Mouse (Mus musculus) heart, postnatal 10 days (tissue): ENCODE measurements around the gene Mios. TPM values are rescaled to one million over a fixed set of nuclear protein-coding genes. Genes with fewer than 3 reads are reported as not detected.

Experiments
- DNase-seq, 2 experiments: peaks; one replicate each; pipeline ENCODE4 v3.0.0; 2021
- intact Hi-C: fragments of 180-260 bp; cut with DNase I; formaldehyde crosslinking; loops from one replicate; pipeline ENCODE4 v1.15.1; 2025
- total RNA-seq, 2 experiments: library from RNA; stranded (reverse); gene quantifications; 2 replicates each; pipeline ENCODE4 v1.2.3; 2021

Mios gene
- total RNA-seq, result 10 to 100 TPM; 21.6 TPM

DNA sequence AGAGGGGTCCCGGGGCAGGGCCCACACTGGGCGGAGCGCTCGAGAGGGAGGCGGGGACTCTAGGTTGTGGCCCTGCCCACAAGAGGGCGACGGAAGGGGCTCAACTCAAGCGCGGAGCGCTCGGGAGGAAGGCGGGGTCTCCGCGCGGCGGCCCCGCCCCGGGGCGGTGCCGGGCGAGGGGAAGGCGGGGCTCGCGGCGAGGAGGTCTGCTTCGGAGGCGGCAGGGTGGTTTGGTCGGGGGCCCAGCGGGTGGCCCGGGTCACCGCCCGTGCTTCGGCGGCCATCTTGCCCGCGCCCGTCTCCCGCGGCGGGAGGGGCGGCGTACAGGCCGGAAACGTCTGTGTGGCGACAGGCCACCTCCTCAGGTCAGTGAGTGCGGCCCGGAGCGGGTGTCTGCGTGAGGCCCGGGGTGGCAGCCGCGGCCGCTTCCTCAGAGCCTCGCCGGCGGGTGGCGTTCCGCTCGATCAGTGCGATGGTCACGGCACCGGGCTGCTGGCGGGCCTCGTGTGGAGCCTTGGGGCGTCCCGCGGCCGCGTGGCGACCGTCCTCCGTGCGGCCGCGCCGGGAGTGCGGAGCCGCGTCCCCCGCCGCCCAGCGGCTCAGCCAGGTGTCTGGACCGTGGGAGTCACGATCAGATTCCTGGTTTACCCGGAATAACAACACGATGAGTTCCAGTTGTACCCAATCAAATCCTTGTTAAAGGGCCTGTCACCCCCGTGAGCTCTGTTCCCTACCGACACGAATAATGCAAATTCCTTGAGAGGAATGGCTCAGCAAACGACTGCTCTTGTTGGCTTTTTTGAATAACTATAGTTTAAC is at the start of gene Mios:
TSS of gene Mios (plus strand) at position 176 of the 819 bp plus-strand sequence.
- intact Hi-C loops, result no loop called here
- peak; percentile 92 to 93 for DNase-seq

DNA sequence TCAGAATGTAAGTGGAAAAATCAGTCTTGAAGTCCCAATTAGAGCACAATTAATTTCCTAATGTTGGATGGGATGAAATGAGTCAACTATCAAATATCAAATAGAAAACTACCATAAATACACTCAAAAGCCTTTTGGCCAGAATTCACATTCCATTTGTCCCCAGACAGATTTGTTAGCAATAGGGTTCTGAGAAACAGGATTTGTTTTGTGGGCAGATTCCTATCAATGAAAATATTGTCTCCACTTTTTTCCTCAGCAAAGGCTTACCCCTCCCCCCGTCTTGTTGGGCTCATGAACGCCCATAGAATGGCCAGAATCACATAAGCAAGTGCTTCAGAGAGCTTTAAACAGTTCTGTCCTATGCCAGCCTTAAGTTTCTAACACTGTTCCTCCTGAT is 49.0 kb upstream of the Mios start:
- intact Hi-C loops, result no loop called here
- no peak for DNase-seq

DNA sequence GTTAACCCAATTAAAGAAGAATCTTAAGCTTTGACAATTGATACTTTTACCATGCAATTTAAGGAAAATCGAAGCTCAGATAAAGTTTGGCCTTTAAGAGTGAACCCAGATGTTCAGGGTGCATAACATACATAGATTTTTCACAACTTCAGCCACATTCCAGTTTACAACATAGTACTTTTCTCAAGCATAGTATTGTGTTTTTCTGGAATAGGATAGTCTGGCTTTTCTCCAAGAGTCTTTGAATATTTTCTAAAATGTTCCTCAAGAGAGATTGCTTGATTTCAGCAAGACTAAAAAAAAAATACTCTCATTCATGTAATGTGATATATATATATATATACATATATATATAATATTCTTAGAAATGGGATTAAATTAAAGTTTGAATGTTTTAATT is 44.3 kb upstream of the Mios start:
- intact Hi-C loops, result no loop called here
- DNase-seq, result no peak

DNA sequence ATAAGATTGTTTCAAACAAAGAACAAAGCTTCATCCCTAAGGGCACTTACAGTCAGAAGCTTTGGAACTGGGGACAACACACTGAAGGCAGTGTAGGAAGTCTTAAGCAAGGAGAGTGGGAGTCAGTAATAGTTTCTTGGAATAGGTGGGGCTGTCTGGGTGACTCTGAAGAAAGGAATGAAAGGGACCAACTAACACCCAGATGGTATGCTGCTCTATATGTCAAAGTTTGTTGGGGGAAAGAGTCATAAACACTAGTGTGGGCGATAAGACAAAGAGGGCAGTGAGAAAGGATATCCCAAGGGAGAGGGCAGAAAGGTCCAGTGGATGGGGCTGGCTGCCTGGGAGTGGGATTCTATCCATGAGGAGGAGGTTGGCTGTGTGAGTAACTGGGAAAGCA is 36.9 kb upstream of the Mios start:
- no peak for DNase-seq
- intact Hi-C loops, result no loop called here

- intact Hi-C loops, result no loop called here
- DNase-seq, result peak; percentile 19 to 32
Observed at GRCm38 (mm10) chr6:8174062-8174461, 35.0 kb upstream of the Mios start.

DNA sequence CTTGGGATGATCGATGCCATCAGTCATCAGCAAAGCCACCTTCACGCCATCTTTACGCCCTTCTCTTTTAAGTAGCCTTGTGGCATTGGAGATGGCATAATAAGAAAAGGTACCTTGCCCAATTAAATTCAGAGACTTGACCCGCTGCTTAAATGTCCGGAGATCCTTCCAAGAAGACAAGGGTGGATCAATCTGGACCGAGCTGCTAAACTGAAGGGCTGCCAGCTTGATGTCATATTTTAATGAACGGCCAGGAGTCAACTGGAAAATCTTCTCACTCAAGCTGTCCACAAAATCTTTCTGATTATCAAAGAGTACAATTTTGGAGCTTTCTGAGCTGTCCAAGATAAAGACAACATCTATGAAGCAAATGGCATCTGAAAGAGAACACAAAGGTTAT is 33.7 kb upstream of the Mios start:
- no peak for DNase-seq
- intact Hi-C loops, result no loop called here

DNA sequence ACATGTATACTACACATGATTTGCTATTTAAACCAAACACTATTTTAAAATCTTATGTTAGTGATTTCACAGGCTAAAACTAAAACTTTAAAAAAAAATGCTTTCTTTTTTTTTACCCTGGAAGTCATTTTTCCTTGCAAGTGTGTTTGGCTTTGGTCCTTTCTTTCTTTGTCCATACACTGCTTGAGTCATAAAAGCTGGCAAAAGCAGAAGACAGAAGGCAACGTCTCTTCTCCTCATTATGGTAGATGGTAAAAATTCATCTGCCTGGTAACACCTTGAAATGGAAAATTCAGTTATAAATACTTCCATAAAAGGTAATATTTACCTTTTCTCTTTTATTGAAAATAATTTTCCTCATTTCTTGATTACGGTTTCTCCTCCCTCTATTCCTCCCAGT is 32.9 kb upstream of the Mios start:
- intact Hi-C loops, result no loop called here
- DNase-seq, result no peak

- peak; percentile 35 to 41 for DNase-seq
- intact Hi-C loops, result no loop called here
Observed at GRCm38 (mm10) chr6:8178397-8178941, 30.6 kb upstream of the Mios start.

DNA sequence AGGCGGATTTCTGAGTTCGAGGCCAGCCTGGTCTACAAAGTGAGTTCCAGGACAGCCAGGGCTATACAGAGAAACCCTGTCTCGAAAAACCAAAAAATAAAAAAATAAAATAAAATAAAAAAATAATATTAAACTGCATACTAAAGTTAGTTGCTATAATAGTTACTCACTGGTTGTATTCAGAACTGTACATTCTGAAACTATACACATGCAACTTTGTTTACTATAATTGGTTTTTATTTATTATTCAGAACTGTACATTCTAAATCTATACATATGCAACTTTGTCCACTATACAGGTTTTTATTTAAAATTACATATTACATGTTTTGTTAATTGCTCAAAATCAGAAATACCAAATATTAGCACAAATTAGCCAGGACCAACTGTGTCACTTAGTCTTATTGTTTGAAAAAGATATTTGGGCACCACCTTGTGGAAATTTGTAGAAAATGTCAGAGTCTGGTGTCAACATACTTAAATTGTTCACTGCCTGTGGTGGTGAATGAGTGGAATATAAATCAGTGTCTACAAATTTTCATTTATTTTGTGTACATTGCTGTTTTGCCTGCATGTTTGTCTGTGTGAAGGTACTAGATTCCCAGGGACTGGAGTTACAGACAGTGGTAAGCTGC is 20.3 kb upstream of the Mios start:
- intact Hi-C loops, result loop anchor here (1.0 to 5.0 kb wide), 4 partner anchors 122 to 456 kb away; partner anchors contain the start of gene C1galt1
- peak; percentile 26 to 42 for DNase-seq

DNA sequence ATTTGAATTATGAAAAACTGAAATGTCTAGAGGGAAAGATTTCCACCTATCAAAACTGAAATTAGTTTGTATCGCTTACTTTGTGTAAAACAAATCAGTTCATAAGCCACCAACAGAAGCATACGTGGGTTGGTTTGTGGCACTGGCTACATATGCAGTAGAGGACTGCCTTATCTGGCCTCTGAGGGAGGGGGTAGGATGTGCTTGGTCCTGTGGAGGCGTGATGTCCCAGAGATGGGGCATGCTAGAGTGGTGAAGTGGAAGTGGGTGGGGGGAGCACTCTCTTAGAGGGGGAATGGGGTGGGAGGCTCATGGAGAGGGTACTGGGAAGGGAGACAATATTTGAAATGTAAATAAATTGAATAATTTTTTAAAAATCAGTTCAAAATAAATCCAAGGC is 19.1 kb upstream of the Mios start:
- no peak for DNase-seq
- intact Hi-C loops, result loop anchor here (1.0 to 5.0 kb wide), 4 partner anchors 124 to 457 kb away; partner anchors contain the start of gene C1galt1

GRCm38 (mm10) chr6:8192517-8192916 is 16.5 kb upstream of the Mios start, which contains the start of gene Col28a1:
Gene Col28a1, minus strand, starts transcription at chr6:8192617.
- no peak for DNase-seq
- intact Hi-C loops, result no loop called here

DNA sequence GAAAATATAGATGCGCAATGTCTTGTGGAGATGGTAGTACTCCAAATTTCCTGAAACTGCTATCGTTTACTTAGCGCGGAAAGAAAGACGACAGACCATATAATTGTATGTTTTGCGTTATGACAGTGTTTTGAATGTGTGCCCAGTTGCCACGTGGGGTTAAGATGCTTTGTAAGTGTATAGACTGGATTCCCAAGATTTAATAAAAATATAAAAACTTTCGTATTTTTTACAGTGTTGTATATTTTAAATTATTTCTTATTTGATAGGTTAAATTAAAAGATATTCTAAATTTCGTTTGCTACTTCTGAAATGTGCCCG is 804 bp downstream of the Mios start:
- intact Hi-C loops, result loop anchor here (5.0 kb wide), 2 partner anchors 47 to 527 kb away; partner anchors contain the start of genes Gm45062, Rpa3 and Umad1
- no peak for DNase-seq

DNA sequence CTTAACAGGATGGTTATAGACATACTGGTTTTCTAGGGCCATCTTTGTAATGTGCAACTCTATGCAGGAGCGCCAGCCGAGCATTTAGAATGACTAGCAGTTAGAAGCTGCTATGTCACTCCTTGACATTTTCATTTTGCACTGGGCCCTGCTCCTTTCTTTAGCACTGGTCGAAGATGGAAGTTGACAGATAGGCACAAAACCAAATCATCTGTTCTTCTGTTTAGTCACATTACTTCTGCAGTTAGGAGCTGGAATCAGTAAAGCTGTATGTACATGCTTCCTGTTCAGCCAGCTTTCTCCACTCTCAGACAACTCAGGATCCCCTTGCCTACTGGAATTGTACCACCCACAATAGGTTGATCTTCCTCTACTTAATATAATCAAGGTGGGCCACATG is 1.6 kb downstream of the Mios start:
- intact Hi-C loops, result loop anchor here (5.0 kb wide), 2 partner anchors 47 to 527 kb away; partner anchors contain the start of genes Gm45062, Rpa3 and Umad1
- no peak for DNase-seq

- no peak for DNase-seq
- intact Hi-C loops, result no loop called here
Observed at GRCm38 (mm10) chr6:8227035-8227434, 18.0 kb downstream of the Mios start.

DNA sequence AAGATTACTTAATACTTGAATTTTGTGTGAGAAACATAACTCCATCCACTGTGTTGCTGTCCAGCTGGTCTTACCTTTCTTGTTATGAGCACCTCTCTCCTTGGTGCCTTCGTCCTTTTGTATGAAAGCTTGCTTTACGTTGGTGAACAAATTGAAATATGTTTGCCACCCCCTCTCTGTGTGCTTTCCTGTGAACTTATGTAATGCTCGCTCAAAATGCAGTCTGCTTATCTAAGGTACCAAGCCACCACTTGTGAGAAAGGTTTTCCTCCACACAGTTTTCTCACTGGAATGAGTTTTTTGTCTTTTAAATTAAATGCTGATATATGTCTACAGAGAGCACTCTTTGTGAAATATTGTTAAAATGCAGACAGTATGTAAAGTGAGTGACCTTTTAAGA is 19.6 kb downstream of the Mios start:
- DNase-seq, result no peak
- intact Hi-C loops, result no loop called here

DNA sequence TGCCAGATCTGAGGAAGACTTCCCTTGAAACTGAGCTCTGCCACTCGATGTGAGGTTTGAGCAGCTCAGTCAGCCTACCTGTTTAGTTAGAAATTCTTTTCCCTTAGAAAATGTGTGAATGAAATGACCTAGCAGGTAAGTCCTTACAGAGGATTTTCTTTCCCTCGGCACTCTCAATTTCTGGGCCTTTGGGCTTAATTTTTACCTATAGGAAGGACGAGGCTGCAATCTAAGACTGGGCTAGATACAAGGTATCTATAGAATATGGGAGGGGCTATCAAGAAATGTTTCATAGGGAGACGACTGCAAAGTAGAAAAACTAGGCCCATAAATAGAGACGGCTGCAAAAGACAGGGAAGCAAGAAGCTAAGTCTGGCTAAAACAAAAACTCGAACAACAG is 49.3 kb downstream of the Mios start:
- intact Hi-C loops, result loop anchor here (5.0 kb wide), 1 partner anchor 46 kb away; no protein-coding TSS in a partner anchor
- no peak for DNase-seq

DNA sequence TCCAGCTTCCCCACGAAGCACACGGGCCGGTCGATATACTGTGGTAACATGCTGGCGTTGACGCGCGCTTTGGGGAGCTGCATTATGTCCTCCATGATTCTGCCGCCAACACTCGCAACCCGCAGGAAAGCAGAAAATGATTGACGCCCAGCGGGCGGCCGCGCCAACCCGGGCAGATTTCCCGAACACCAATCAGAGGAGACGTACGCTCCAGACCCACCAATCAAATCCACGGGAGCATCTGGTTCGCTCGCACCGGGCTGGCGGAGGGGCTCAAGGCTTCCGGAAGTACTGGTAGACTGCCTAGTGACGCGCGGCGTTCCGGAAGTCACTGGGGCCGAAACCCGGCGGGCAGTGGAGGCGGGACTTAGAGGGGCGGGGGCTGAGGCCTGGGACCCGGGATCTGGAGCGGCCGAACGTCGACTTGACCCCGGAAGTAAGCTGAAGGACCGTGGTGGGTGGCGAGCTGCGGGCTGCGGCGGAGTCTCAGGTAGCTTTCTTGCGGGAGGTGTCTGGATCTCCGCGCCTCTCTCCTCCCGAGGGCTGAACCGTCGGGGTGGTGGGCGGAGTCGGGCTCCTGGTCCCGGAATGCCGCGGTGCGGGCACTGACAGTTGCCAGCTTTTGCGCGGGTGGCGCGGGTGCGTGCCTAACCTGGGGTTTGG is 50.1 kb downstream of the Mios start, which contains the start of the genes Rpa3, Umad1 and Gm45062:
TSS of gene Rpa3 (minus strand) at position 170 of the 663 bp plus-strand sequence.
TSS of gene Umad1 (plus strand) at position 285 of the 663 bp plus-strand sequence.
TSS of gene Gm45062 (plus strand) at position 447 of the 663 bp plus-strand sequence.
- intact Hi-C loops, result loop anchor here (5.0 kb wide), 1 partner anchor 47 kb away; no protein-coding TSS in a partner anchor
- DNase-seq, result peak; percentile 98

GRCm38 (mm10) chr6:8259667-8260044 is 50.6 kb downstream of the Mios start:
- intact Hi-C loops, result loop anchor here (5.0 kb wide), 1 partner anchor 47 kb away; no protein-coding TSS in a partner anchor
- no peak for DNase-seq

DNA sequence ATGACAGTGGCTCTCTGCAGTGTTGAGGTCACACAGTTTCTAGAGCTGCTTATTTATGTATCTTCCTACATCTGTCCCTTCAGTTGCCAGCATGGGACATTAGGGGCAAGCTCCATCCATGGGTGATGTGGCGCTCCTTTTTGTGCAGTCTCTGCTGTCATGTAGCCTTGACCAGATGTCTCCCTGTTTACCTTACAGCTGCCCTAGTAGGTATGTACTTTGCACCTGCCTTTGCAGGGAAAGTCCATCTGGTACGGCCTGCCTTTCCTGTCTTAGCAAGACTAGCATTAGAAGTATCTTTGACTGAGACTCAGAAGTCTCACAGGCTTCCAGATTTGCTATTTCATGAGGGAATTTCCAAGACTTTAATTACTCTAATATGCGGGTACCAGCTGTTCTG is 62.0 kb downstream of the Mios start:
- no peak for DNase-seq
- intact Hi-C loops, result loop anchor here (10.0 kb wide), 1 partner anchor 206 kb away; no protein-coding TSS in a partner anchor

DNA sequence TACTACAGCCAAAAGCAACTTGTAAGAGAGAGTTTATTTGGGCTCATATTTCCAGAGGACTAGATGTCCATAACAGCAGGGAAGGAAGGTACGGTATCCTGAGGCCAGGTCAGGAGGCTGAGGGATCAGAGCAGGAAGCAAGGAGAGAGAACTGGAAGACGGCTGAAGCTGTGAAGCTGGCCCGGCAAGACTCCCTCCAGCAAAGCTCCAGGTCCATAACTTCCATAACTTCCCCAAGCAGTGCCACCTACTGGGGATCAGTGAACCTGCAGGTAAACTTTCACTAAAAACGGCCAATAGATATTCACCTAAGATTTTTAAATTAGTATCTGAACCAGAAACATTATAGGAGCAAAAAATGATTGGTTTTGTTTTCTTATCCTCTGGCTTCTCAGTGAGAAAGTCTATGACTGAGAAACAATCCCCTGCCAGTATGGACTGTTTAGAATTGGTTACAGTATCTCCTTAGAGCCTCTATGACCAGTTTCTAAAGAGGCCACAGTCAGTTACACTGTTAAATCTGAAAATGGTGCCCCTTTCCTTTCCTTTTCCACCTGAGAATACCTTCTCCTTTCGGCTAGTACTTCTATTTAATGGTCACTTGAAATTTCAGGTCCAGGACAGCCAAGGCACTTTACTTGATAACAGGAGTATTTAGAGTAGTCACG is 65.5 kb downstream of the Mios start:
- peak; percentile 49 to 75 for DNase-seq
- intact Hi-C loops, result loop anchor here (1.0 to 10.0 kb wide), 5 partner anchors 128 to 558 kb away; partner anchors contain the start of gene Glcci1
